Mouse (Mus musculus): ENCODE measurements around the gene Csrnp3. TPM values are rescaled to one million over a fixed set of nuclear protein-coding genes. Genes with fewer than 3 reads are reported as not detected.

The Csrnp3 gene
- polyA plus RNA-seq, 1 experiment: 29.1 TPM

DNA sequence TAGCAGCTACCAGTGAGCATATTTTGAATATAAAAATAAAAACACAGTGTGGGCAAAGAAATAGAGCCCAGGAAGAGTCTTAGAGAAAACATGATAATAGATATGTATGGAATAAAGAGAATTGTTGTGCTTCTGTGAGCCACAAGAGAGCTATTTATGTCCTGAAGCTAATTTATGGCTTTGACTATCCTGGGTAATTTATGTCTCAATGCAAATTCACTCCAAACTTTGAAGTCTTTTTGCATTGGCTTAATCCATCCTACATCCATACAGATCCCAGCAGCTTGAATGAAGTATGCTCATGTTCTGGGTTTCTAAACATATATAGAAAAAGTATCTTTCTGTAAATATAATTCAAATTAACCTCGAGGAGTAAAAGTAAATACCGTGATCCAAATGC, 88.5 kb downstream of the Csrnp3 start:
- no peak for DNase-seq (ENCODE audit: extremely low spot score in 1 of 2, low spot score in 1 of 2)

- DNase-seq (ENCODE audit: extremely low spot score in 1 of 2, low spot score in 1 of 2): no peak
Observed at GRCm38 (mm10) chr2:65938900-65939299, 93.3 kb downstream of the Csrnp3 start.

DNA sequence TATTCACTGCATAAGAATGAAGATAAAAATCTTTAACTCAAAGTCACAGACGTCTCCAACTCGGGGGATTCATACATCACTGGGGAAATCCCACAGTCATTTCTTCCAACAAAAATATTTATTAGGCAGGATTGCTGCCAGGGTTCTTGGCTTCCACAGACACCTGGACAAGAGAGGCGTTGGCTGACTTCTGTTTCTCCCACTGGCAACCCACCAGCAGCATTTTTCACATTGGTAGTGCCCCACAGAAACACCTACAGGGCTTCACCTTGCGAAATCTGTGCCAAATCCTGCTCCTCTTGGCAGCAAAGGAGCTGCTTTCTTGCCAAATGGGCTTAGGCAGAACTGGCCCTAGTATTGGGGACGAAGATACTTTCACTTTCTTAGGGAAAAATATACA, 94.8 kb downstream of the Csrnp3 start:
- no peak for DNase-seq (ENCODE audit: extremely low spot score in 1 of 2, low spot score in 1 of 2)

DNA sequence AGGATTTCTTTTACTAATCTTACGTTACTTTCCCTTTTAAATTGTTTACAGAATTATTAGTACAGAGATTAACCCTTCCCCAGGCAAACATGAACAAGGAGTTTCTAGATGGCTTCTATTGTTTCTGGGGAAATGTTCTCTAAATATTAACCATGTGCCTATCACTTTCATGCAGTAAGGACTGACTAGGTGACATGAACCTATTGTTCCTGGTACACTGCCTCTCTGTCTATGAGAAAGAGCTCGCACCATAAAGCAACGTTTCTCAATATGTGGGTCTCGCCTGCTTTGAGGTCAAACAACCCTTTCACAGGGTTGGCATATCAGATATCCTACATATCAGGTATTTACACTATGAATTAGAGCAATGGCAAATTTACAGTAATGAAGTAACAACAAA, 96.8 kb downstream of the Csrnp3 start:
- DNase-seq (ENCODE audit: extremely low spot score in 1 of 2, low spot score in 1 of 2): no peak

DNA sequence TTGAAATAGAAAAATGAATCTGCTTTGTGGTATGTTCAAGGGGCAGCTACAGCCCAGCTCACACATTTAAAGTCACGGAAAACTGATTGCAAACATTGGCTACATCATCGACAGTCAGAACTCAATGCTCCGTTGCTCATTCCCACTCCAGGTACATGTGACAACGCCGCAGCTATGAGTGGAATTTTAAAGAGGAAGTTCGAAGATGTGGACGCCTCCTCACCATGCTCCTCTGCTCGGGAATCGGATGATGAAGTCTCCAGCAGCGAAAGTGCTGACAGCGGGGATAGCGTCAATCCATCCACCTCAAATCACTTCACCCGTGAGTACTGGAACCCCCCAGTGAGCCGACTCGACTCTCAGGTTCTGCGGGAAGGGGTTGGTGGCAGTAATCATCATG, 103.2 kb downstream of the Csrnp3 start:
- DNase-seq (ENCODE audit: extremely low spot score in 1 of 2, low spot score in 1 of 2): no peak

DNA sequence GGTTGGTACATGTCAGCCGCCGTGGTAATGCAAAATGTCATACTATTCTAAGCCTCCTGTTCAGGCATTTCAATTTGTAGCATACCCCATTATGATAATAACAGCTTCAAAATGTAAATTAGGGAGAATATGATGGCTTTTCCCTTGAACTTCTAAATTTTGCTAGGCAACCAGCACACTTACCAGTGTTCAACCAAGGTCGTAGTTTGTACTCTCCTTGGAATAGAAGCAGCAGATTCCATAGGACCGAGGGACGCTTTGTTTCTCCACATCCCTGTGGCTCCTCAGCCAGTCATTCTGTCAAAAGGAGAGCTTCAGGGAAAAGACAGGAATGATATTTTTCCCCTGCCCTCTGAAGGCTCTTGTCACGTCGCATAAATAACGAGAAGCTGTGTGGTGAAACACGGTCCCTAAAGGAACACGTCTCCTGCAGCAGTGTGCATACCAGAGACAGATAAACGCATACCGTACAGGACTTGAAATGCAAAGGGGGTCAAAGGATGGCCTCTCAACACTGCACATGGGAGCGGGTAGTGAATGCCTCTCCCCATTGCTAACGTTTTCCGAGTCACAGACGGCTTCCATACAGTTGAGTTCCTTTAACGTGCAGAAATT, 108.3 kb downstream of the Csrnp3 start:
- no peak for DNase-seq (ENCODE audit: extremely low spot score in 1 of 2, low spot score in 1 of 2)

DNA sequence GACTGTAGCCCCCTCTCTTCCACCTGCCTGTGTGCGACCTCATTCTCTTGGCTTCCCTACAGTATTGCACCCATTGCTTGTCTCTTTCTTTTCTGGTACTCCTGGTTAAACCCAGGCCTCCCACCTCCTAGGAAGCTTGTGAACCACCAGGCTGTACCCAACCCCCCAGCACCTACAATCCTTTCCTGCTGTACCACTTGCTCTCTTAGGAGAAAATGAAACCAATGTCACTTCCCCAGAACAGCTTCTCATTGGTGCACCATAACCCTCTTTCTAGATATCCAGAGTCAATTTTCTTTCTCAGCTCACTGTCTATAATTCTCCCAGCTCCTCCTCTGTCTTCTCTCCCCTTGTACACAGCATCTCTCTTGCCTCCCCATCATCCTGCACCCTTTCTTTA, 110.2 kb downstream of the Csrnp3 start:
- no peak for DNase-seq (ENCODE audit: extremely low spot score in 1 of 2, low spot score in 1 of 2)

GRCm38 (mm10) chr2:65956727-65957126, 111.2 kb downstream of the Csrnp3 start:
- DNase-seq (ENCODE audit: extremely low spot score in 1 of 2, low spot score in 1 of 2): no peak

DNA sequence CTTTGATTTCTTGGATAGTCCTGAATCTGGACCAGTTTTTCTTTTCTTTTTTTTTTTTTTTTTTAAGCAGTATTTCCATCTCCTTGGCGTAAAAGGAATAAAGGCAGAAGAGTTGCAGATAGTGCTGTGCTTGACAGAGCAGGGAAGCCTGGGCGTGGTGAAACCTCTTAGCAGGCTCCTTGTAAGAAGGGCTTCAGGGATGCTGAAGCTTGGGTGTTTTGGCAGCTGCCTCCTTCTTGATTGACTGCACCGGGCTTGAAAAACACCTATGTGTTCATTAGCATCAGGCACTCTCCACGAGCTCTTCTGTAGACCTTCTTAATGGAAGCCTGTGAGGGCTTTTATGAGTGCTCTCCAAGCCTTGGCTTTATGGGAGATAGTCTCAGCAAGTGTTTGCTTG, 117.9 kb downstream of the Csrnp3 start:
- DNase-seq (ENCODE audit: extremely low spot score in 1 of 2, low spot score in 1 of 2): no peak

DNA sequence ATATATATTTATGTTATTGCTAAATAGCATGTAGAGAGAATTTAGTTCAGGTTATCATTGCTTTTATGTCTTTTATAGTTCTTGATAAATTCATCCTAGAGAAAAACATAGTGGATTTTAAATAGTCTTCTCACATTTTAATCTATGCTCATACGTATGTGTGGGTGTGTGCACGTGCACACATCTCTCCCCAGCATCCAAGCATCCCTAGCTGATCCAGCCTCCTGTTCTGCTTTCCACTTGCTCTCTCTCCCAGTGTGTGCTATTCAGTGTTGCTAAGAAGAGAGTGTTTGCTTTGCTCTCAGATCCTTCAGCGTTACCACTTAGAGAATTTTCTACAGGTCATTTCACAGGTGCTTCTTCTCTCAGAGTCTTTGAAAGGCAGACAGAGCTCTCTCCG, 123.2 kb downstream of the Csrnp3 start:
- DNase-seq (ENCODE audit: extremely low spot score in 1 of 2, low spot score in 1 of 2): no peak

- DNase-seq (ENCODE audit: extremely low spot score in 1 of 2, low spot score in 1 of 2): no peak
Observed at GRCm38 (mm10) chr2:65973907-65974306, 128.3 kb downstream of the Csrnp3 start.

DNA sequence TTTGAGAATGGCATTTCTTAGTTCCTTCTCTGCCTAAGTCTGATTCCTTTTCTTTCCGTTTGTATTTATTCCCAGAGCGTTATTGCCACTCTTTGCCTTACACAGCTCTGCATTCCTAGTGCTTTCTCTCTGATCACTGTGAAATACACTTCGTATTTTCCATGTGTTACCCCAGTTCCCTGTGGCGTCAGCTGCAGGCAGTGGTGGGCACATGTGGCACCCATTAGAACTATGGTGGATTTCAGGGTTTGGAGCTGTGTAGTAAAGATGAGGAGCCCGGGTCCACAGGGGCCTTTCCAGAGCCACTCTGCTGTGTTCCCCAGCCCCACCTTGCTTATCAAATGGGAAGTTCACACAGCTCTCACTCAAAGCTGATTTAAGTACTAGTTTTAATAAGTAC, 129.8 kb downstream of the Csrnp3 start:
- no peak for DNase-seq (ENCODE audit: extremely low spot score in 1 of 2, low spot score in 1 of 2)

DNA sequence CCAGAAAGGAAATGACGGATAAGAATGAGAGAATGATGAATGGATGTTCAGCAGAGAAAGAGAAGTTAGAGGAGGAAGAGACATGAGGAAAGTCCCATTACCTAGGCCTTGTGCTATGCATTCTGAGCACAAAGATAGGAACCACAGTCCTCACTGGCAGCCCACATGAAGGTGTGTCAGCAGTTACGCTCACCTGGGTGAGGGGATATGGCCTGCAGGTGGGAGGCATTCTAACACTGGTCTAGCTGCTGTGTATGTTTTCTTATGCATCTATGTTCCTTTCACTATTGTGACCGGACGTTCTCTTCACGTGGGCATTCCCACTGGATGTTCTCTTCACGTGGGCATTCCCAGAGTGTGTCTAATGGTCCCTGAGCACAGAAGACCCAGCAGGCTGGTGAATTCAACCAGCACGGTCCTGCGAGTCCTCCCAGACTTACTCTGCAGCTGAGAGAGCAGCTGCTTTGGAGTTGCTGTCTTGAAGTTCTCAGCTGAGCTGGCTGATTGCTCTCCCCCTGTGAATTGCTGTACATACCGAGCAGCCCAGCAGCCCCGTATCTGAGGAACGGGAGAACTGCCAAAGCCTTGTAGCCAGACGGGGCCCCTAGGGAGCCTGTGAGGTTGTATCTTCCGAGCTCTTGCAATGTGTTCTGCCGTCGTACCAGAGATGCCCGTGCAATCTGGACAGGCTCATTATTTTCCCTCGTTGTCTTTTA, 133.9 kb downstream of the Csrnp3 start:
- DNase-seq (ENCODE audit: extremely low spot score in 1 of 2, low spot score in 1 of 2): no peak

DNA sequence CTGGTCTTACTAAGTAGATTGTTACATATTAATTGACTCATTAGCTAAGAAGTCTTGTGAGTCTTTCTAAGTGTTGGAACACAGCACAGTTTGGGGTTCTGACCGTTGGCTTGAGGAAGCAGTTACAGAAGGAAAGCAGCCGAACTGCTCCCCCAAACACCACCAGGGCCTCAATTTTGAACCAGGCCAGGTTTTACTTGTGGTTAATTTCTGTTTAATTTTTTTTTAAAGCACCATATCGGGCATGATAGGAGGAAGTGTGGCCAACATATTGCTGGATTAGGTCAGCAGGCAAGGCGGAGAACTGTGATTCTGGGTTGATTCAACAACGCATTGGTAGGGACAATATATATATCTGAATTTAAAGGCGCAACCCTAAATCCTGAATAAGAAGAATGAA, 135.9 kb downstream of the Csrnp3 start:
- no peak for DNase-seq (ENCODE audit: extremely low spot score in 1 of 2, low spot score in 1 of 2)

DNA sequence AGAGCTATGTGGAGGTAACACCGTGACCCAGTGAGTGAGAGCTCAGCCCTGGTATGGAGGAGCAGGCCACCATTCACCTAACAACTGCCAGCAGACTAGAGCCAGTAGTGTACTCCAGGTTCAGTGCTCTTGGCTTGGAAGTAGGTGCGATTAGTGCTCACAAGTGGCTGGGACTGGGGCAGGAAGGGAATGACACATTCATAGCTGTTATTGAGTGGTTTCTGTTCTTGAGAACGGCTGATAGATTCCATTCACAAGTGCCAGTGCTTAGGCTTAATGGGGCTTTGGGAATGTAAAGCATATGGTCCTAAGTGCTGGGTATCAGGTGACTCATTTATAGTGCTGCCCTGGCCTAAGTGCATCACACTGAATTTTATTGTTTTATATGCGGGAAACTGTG, 136.4 kb downstream of the Csrnp3 start:
- no peak for DNase-seq (ENCODE audit: extremely low spot score in 1 of 2, low spot score in 1 of 2)

DNA sequence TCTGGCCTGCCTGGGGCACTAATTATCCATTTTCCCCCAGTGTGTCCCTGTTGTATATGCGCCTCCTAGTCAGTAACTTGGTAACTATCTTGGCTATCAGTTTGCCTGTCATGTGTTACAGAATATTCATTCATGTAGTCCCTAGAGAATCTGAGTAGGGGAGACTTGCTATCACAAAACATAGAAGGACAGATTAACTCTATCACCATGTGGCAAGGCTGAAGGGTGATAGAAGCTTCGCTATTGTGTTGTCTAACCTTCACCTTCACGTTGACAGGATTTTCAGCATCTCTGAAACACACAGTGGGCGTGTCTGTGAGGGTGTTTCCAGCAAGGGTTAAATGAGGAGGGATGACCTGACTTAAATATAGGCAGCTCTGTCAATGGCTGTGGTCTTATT, 140.1 kb downstream of the Csrnp3 start:
- no peak for DNase-seq (ENCODE audit: extremely low spot score in 1 of 2, low spot score in 1 of 2)

DNA sequence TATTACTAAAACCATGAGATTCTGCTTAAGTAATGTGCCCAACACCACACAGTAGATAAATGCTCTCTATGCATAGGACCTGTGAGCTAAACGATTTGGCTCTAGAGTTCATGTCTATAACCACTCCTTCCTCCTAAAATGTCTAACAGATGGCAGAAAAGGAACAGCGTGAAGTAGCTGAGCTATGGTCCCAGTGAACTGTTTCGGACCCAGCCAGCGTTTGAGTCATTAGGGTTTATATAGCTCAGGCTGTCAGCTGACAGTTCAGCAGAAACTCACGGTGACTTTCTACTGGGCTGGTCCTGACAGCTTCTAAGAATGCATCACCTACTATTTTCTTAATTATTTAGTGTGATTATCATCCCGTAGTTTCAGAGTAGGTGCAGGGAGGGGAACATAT, 141.5 kb downstream of the Csrnp3 start:
- no peak for DNase-seq (ENCODE audit: extremely low spot score in 1 of 2, low spot score in 1 of 2)

DNA sequence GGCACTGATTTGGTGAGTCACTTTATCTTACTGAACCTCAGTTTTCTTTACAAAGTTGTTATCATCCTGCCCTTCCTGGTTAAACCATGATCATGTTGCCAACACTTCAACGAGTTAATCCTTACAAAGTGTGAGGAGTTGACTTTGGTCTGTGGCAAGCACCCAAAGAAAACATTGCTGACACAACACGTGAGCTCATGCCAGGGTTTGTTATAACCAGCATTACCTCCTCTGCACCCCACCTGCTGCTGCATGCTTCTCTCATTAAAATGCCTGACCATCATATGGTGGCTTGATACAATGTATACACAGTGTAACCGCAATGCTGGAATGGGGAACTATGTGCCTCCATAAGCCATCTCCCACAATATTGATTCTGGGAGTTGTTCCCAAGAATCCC, 142.0 kb downstream of the Csrnp3 start:
- no peak for DNase-seq (ENCODE audit: extremely low spot score in 1 of 2, low spot score in 1 of 2)

- DNase-seq (ENCODE audit: extremely low spot score in 1 of 2, low spot score in 1 of 2): peak in 1 of 2 experiments; percentile 50
Observed at GRCm38 (mm10) chr2:65988788-65989187, 143.2 kb downstream of the Csrnp3 start.

GRCm38 (mm10) chr2:65990108-65990507, 144.5 kb downstream of the Csrnp3 start:
- no peak for DNase-seq (ENCODE audit: extremely low spot score in 1 of 2, low spot score in 1 of 2)

GRCm38 (mm10) chr2:65990754-65991153, 145.2 kb downstream of the Csrnp3 start:
- no peak for DNase-seq (ENCODE audit: extremely low spot score in 1 of 2, low spot score in 1 of 2)

GRCm38 (mm10) chr2:65993371-65993770, 147.8 kb downstream of the Csrnp3 start:
- DNase-seq (ENCODE audit: extremely low spot score in 1 of 2, low spot score in 1 of 2): no peak
